Mouse (Mus musculus) hindbrain, embryonic 11.5 days (tissue): ENCODE results near the gene Eci1. TPM values are rescaled to one million over a fixed set of nuclear protein-coding genes. Genes with fewer than 3 reads are reported as not detected.

ENCODE experiments used
- ATAC-seq: fragments of 200-750 bp; cut with Nextera tagmentation; 2 replicates; pipeline ENCODE4 v1.8.0; 2017; ENCODE audit warnings: mild to moderate bottlenecking, moderate TSS enrichment, moderate library complexity; ENCODE audit not compliant: low FRiP score
- DNase-seq: peaks from one replicate; pipeline ENCODE4 v3.0.0-alpha.2; 2015; ENCODE audit warnings: low spot score
- H3K27ac ChIP-seq: fragments of 300-500 bp; sonication (generic); 2 replicates; pipeline ENCODE4 v1.5.1; 2014; ENCODE audit warnings: mild to moderate bottlenecking, low read depth, low read length
- H3K27me3 ChIP-seq: fragments of 300-500 bp; sonication (generic); 2 replicates; pipeline ENCODE4 v1.6.1; 2014; ENCODE audit warnings: mild to moderate bottlenecking, low read length, moderate library complexity, mixed read lengths; ENCODE audit not compliant: control insufficient read depth, insufficient read depth
- H3K36me3 ChIP-seq: fragments of 300-500 bp; sonication (generic); 2 replicates; pipeline ENCODE4 v1.6.1; 2014; ENCODE audit warnings: mild to moderate bottlenecking, low read length, moderate library complexity, mixed read lengths; ENCODE audit not compliant: control insufficient read depth, insufficient read depth
- H3K4me1 ChIP-seq: fragments of 300-500 bp; sonication (generic); replicated peaks from 2 replicates; pipeline ENCODE4 v1.6.1; 2014; ENCODE audit warnings: low read length, mixed read lengths; ENCODE audit not compliant: control insufficient read depth, insufficient read depth
- H3K4me2 ChIP-seq: fragments of 300-500 bp; sonication (generic); replicated peaks from 2 replicates; pipeline ENCODE4 v1.6.1; 2014; ENCODE audit warnings: mild to moderate bottlenecking, low read depth, low read length
- H3K4me3 ChIP-seq: fragments of 300-500 bp; sonication (generic); 2 replicates; pipeline ENCODE4 v1.5.1; 2014; ENCODE audit warnings: low read depth, low read length
- H3K9ac ChIP-seq: fragments of 300-500 bp; sonication (generic); 2 replicates; pipeline ENCODE4 v1.6.1; 2014; ENCODE audit warnings: low read depth, low read length
- H3K9me3 ChIP-seq: fragments of 300-500 bp; sonication (generic); 2 replicates; pipeline ENCODE4 v1.6.1; 2016; ENCODE audit warnings: low read length; ENCODE audit not compliant: control insufficient read depth
- WGBS: fragments of 180-500 bp; shearing (Covaris S2); extraction: QIAGEN DNeasy Blood & Tissue Kit; methylation state at CpG from one replicate; pipeline ENCODE4 v1.1.7; 2014; 5-methylcytosine and 5-hydroxymethylcytosine counted together
- polyA plus RNA-seq: library from polyadenylated mRNA; unstranded; fragments of >200 nt; fragmentation: Nextera tagmentation; extraction: Ambion mirVana; gene quantifications from 2 replicates; pipeline ENCODE4 v1.2.1, GENCODE M21; 2014

Eci1 gene
- polyA plus RNA-seq, 1 experiment from 2014 or later = 63.9 TPM

- H3K9me3 ChIP-seq = no peaks in the 10 kb centered on the region
- DNase-seq = no peak
- H3K27me3 ChIP-seq = no peaks in the 10 kb centered on the region
- H3K36me3 ChIP-seq = peaks cover 20% of the 10 kb centered on the region
- no peak overlapping the region for H3K4me2 ChIP-seq
- no peak for ATAC-seq
- no peak overlapping the region for H3K27ac ChIP-seq
- WGBS = 90% methylated on average over 7 of the region's 7 CpGs
- no peaks in the 10 kb centered on the region for H3K4me1 ChIP-seq
- no peak overlapping the region for H3K9ac ChIP-seq
- H3K4me3 ChIP-seq = no peak overlapping the region
Measured at GRCm38 (mm10) chr17:24425905-24426304, 536 bp upstream of the Eci1 start.

GRCm38 (mm10) chr17:24427170-24427557 lies 723 bp downstream of the Eci1 start:
- Histone ChIP-seq H3K9ac (peak overlapping the region; percentile 80), H3K4me2 (peak overlapping the region; percentile 64), H3K9me3 (no peaks in the 10 kb centered on the region), H3K4me3 (peak overlapping the region; percentile 60), H3K4me1 (no peaks in the 10 kb centered on the region), H3K27me3 (no peaks in the 10 kb centered on the region), H3K27ac (0 out of 2 replicates have a peak overlapping the region, but pooled peaks have one; percentile 2), H3K36me3 (peaks cover 10% of the 10 kb centered on the region)
- WGBS = 11% methylated on average over 8 of the region's 8 CpGs
- ATAC-seq (no peak), DNase-seq (peak; percentile 33)

- no peaks in the 10 kb centered on the region for H3K9me3 ChIP-seq
- DNase-seq = no peak
- H3K27me3 ChIP-seq = no peaks in the 10 kb centered on the region
- 90% methylated on average over 14 of the region's 14 CpGs for WGBS
- H3K4me3 ChIP-seq = no peak overlapping the region
- no peak overlapping the region for H3K9ac ChIP-seq
- H3K4me1 ChIP-seq = no peaks in the 10 kb centered on the region
- no peak for ATAC-seq
- H3K27ac ChIP-seq = no peak overlapping the region
- peaks cover 3% of the 10 kb centered on the region; the same call in 1 of the 2 replicates for H3K36me3 ChIP-seq
- H3K4me2 ChIP-seq = no peak overlapping the region
Measured at GRCm38 (mm10) chr17:24429201-24429983, 3.0 kb downstream of the Eci1 start.

GRCm38 (mm10) chr17:24437016-24437415 lies 10.6 kb downstream of the Eci1 start:
- no peaks in the 10 kb centered on the region for H3K27me3 ChIP-seq
- H3K9ac ChIP-seq = no peak overlapping the region
- no peaks in the 10 kb centered on the region for H3K9me3 ChIP-seq
- no peaks in the 10 kb centered on the region for H3K4me1 ChIP-seq
- no peak overlapping the region for H3K27ac ChIP-seq
- peak; percentile 62 for DNase-seq
- ATAC-seq = 0 out of 2 replicates have a peak, but pooled peaks have one; percentile 10
- H3K4me3 ChIP-seq = no peak overlapping the region
- 81% methylated on average over 5 of the region's 5 CpGs for WGBS
- H3K36me3 ChIP-seq = no peaks in the 10 kb centered on the region
- no peak overlapping the region for H3K4me2 ChIP-seq

- no peaks in the 10 kb centered on the region for H3K4me1 ChIP-seq
- H3K4me3 ChIP-seq = no peak overlapping the region
- H3K27me3 ChIP-seq = no peaks in the 10 kb centered on the region
- WGBS = 96% methylated on average over 8 of the region's 8 CpGs
- no peak for DNase-seq
- no peak overlapping the region for H3K27ac ChIP-seq
- H3K36me3 ChIP-seq = peaks cover 6% of the 10 kb centered on the region; the same call in 1 of the 2 replicates
- no peak for ATAC-seq
- no peak overlapping the region for H3K4me2 ChIP-seq
- H3K9ac ChIP-seq = no peak overlapping the region
- no peaks in the 10 kb centered on the region for H3K9me3 ChIP-seq
Measured at GRCm38 (mm10) chr17:24440377-24440776, 13.9 kb downstream of the Eci1 start.

- H3K9ac ChIP-seq = no peak overlapping the region
- no peak overlapping the region for H3K4me3 ChIP-seq
- ATAC-seq = no peak
- no peaks in the 10 kb centered on the region for H3K9me3 ChIP-seq
- peaks cover 7% of the 10 kb centered on the region; the same call in 1 of the 2 replicates for H3K36me3 ChIP-seq
- no peaks in the 10 kb centered on the region for H3K27me3 ChIP-seq
- peak; percentile 19 for DNase-seq
- no peak overlapping the region for H3K4me2 ChIP-seq
- H3K4me1 ChIP-seq = no peaks in the 10 kb centered on the region
- 37% methylated on average over 2 of the region's 2 CpGs for WGBS
- H3K27ac ChIP-seq = no peak overlapping the region
Measured at GRCm38 (mm10) chr17:24441148-24441547, 14.7 kb downstream of the Eci1 start.

- WGBS = 91% methylated on average over 14 of the region's 14 CpGs
- H3K4me3 ChIP-seq = no peak overlapping the region
- ATAC-seq (no peak), DNase-seq (no peak)
- no peak overlapping the region for H3K27ac ChIP-seq
- H3K4me1 ChIP-seq = no peaks in the 10 kb centered on the region
- H3K27me3 ChIP-seq = no peaks in the 10 kb centered on the region
- H3K4me2 ChIP-seq = no peak overlapping the region
- no peaks in the 10 kb centered on the region for H3K9me3 ChIP-seq
- no peak overlapping the region for H3K9ac ChIP-seq
- peaks cover 16% of the 10 kb centered on the region; the same call in 1 of the 2 replicates for H3K36me3 ChIP-seq
Measured at GRCm38 (mm10) chr17:24442107-24442506, 15.7 kb downstream of the Eci1 start.

- 91% methylated on average over 7 of the region's 7 CpGs for WGBS
Measured at GRCm38 (mm10) chr17:24442632-24443155, 16.3 kb downstream of the Eci1 start, which contains the start of gene Dnase1l2. Gene Dnase1l2 (minus strand): TSS chr17:24443105.

GRCm38 (mm10) chr17:24443409-24443808 lies 17.0 kb downstream of the Eci1 start:
- ATAC-seq (no peak), DNase-seq (no peak)
- WGBS = 91% methylated on average over 4 of the region's 4 CpGs
- Histone ChIP-seq H3K4me1 (no peaks in the 10 kb centered on the region), H3K27ac (no peak overlapping the region), H3K4me2 (no peak overlapping the region), H3K4me3 (no peak overlapping the region), H3K9ac (no peak overlapping the region), H3K9me3 (no peaks in the 10 kb centered on the region), H3K36me3 (peaks cover 18% of the 10 kb centered on the region; the same call in 1 of the 2 replicates), H3K27me3 (no peaks in the 10 kb centered on the region)

More at GRCm38 (mm10) chr17:24442632-24443155, 16.3 kb downstream of the Eci1 start, which contains the start of gene Dnase1l2:
- Histone ChIP-seq H3K4me1 (no peaks in the 10 kb centered on the region), H3K4me3 (no peak within 1 kb of the TSS), H3K27me3 (no peaks in the 10 kb centered on the region), H3K27ac (no peak within 1 kb of the TSS), H3K36me3 (peaks cover 18% of the 10 kb centered on the region; the same call in 1 of the 2 replicates), H3K9ac (no peak within 1 kb of the TSS), H3K9me3 (no peaks in the 10 kb centered on the region), H3K4me2 (no peak within 1 kb of the TSS)
- no peak for ATAC-seq
- no peak for DNase-seq
